Mouse (Mus musculus) adrenal gland, postnatal 14 days (tissue): ENCODE measurements at regions not wholly inside any gene's neighbourhood (a gene's known extent, or its start where the extent isn't known, plus 50 kb on each side); places are given as distances from the start of the nearest gene placed in this dataset.

ENCODE experiments used
- DNase-seq: peaks from one replicate; pipeline ENCODE4 v3.0.0; 2021; ENCODE audit warnings: mixed read lengths

- DNase-seq, result no peak
Observed at GRCm38 (mm10) chr2:47424910-47425309, 1389.0 kb upstream of the Acvr2a start.

GRCm38 (mm10) chr2:47429843-47430242, 1384.1 kb upstream of the Acvr2a start:
- DNase-seq, result no peak

- no peak for DNase-seq
Observed at GRCm38 (mm10) chr2:47466043-47466442, 1347.9 kb upstream of the Acvr2a start.

- DNase-seq, result peak; percentile 39
Observed at GRCm38 (mm10) chr2:47491874-47492539, 1321.9 kb upstream of the Acvr2a start.
